Comparison of ENCODE assay signal across 18 mouse cellular contexts in the genomic region with DNA sequence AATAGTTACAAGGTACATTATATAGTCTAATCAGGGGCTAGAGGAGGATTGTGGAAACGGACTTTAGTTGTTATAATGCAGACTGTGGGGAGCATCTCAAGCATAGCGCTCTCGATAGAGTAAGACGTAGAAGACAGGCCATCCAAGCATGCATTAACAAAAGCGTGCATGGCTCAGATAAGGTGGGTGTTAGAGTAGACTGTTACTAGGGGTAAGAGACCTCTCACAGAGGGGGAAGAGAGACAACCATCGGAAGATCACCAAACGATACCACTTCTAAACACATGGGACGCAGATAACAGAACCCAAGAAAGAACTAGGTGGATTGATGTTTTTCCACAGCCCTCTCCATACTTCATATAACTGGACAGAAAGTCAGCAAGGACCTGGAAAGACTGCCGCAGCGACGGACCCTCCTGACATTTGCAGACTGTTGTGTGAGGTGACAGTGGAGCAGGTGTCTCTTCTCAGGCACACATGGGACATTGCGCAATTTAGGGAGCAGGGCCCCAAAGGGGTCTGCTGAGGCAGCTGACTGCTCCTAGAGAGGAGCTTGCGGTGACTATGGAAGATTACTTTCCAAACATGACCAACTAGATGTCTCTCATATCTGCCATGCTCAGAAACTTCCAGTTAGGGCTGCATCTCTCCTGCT. TPM values are rescaled to one million over a fixed set of nuclear protein-coding genes. Genes with fewer than 3 reads are reported as not detected.
DNase-seq lines count a peak whose midpoint lies in the region; ATAC-seq lines count a peak whose summit lies in the region.
"Had no signal": no experiment of that assay in that cellular context is flagged by ENCODE, and none has a peak within 500 bp of the region (broad histone marks: within the 10 kb centered on the region; RNA-seq: fewer than 3 reads in every experiment).

No protein-coding gene starts in this region.

- H3K4me3 ChIP-seq in liver, embryonic 11.5 days (ENCODE audit: low read depth, low read length) = no peak overlapping the region
- H3K4me3 ChIP-seq in lung, embryonic 16.5 days (ENCODE audit: low read length) = no peak overlapping the region
- H3K4me3 ChIP-seq: embryonic facial prominence, embryonic 15.5 days; erythroblast, embryonic 14.5 days; forebrain, embryonic 10.5 days; forebrain, embryonic 15.5 days; heart, adult 2 months; heart, embryonic 12.5 days; hindbrain, embryonic 15.5 days had no signal

- H3K27ac ChIP-seq in liver, embryonic 11.5 days (ENCODE audit: low read depth, low read length) = no peak overlapping the region
- H3K27ac ChIP-seq in lung, embryonic 16.5 days (ENCODE audit: low read length) = no peak overlapping the region
- H3K27ac ChIP-seq: embryonic facial prominence, embryonic 15.5 days; forebrain, embryonic 10.5 days; forebrain, embryonic 15.5 days; heart, adult 2 months; hindbrain, embryonic 15.5 days had no signal

- no peaks in the 10 kb centered on the region for H3K36me3 ChIP-seq in liver, embryonic 11.5 days (ENCODE audit: control insufficient read depth, insufficient read depth, low read length)
- H3K36me3 ChIP-seq in lung, embryonic 16.5 days (ENCODE audit: control insufficient read depth, insufficient read depth, low read length) = no peaks in the 10 kb centered on the region
- H3K36me3 ChIP-seq: embryonic facial prominence, embryonic 15.5 days; forebrain, embryonic 10.5 days; forebrain, embryonic 15.5 days; heart, embryonic 12.5 days; hindbrain, embryonic 15.5 days had no signal

- H3K9me3 ChIP-seq in liver, embryonic 11.5 days (ENCODE audit: control insufficient read depth, low read length) = no peaks in the 10 kb centered on the region
- no peaks in the 10 kb centered on the region for H3K9me3 ChIP-seq in lung, embryonic 16.5 days (ENCODE audit: control insufficient read depth, low read length)
- H3K9me3 ChIP-seq: embryonic facial prominence, embryonic 15.5 days; forebrain, embryonic 10.5 days; forebrain, embryonic 15.5 days; heart, embryonic 12.5 days; hindbrain, embryonic 15.5 days had no signal

- no peak overlapping the region for H3K4me2 ChIP-seq in liver, embryonic 11.5 days
- H3K4me2 ChIP-seq in lung, embryonic 16.5 days (ENCODE audit: low read depth, low read length) = no peak overlapping the region
- H3K4me2 ChIP-seq: forebrain, embryonic 15.5 days; heart, embryonic 12.5 days; hindbrain, embryonic 15.5 days had no signal

- H3K27me3 ChIP-seq in liver, embryonic 11.5 days (replicated peaks; ENCODE audit: control insufficient read depth, insufficient read depth, low read length) = no peaks in the 10 kb centered on the region
- no peaks in the 10 kb centered on the region; the same call in 1 of the 2 replicates for H3K27me3 ChIP-seq in lung, embryonic 16.5 days (ENCODE audit: control insufficient read depth, insufficient read depth, low read depth, low read length)
- H3K27me3 ChIP-seq: forebrain, embryonic 15.5 days; heart, embryonic 12.5 days; hindbrain, embryonic 15.5 days had no signal

- H3K4me1 ChIP-seq in liver, embryonic 11.5 days (replicated peaks; ENCODE audit: control insufficient read depth, insufficient read depth, low read length) = peaks cover 4% of the 10 kb centered on the region; the same call in 1 of the 2 replicates
- no peaks in the 10 kb centered on the region; the same call in 1 of the 2 replicates for H3K4me1 ChIP-seq in lung, embryonic 16.5 days (replicated peaks; ENCODE audit: control insufficient read depth, insufficient read depth, low read length)
- H3K4me1 ChIP-seq: hindbrain, embryonic 15.5 days had no signal

- no peak overlapping the region for H3K9ac ChIP-seq in liver, embryonic 11.5 days (ENCODE audit: low read depth, low read length)
- H3K9ac ChIP-seq in lung, embryonic 16.5 days (ENCODE audit: low read length) = no peak overlapping the region
- H3K9ac ChIP-seq: embryonic facial prominence, embryonic 15.5 days; forebrain, embryonic 15.5 days; heart, embryonic 12.5 days; hindbrain, embryonic 15.5 days had no signal

- ATAC-seq in liver, embryonic 11.5 days (replicated peaks; ENCODE audit: low FRiP score) = no peak; the same call in 1 of the 2 replicates
- 0 out of 2 replicates have a peak, but pooled peaks have one; percentile 18 for ATAC-seq in lung, embryonic 16.5 days (ENCODE audit: low read depth)
- ATAC-seq: forebrain, embryonic 15.5 days had no signal

- peak; percentile 26 for DNase-seq in liver, embryonic 11.5 days (ENCODE audit: low spot score)
- DNase-seq in liver (no peak), NIH3T3 (ENCODE audit: low read depth) (peak; percentile 1)
- no peak for DNase-seq in lung, postnatal 14 days
- no peak for DNase-seq in urinary bladder, postnatal 36 days (ENCODE audit: low spot score in 2 of 2)
- no peak for DNase-seq in natural killer cell, adult 2 months (ENCODE audit: low spot score in 2 of 2)
- DNase-seq: adrenal gland, adult 2 months; adrenal gland, postnatal 25 days; embryo, embryonic 11 days had no signal

- WGBS in liver, embryonic 11.5 days = 67% methylated on average over 13 of the region's 13 CpGs
- 53% methylated on average over 13 of the region's 13 CpGs for WGBS in lung, embryonic 16.5 days

RNA-seq across cellular contexts. Expression of a gene that starts 15.6 kb away (rescaled TPM):
- 7.5 and 8.5 TPM in 2 replicates for polyA plus RNA-seq in liver, embryonic 11.5 days (2014; fragmentation: Nextera tagmentation; extraction: Ambion mirVana)
- polyA plus RNA-seq in lung, embryonic 16.5 days (2015; fragmentation: Nextera tagmentation; extraction: Ambion mirVana) = 23.4 and 30.2 TPM in 2 replicates
- polyA plus RNA-seq: CD4-positive, CD25-positive, alpha-beta regulatory T cell, adult 4 months had no signal

Comparison
In these comparisons a context has a peak if more than half of its experiments do, and no peak if none do; other contexts are left out.
1. DNase-seq: peak in liver, embryonic 11.5 days (single experiment) and NIH3T3 (single experiment); none in liver (single experiment), lung, postnatal 14 days (single experiment), urinary bladder, postnatal 36 days (0 of 2) and natural killer cell, adult 2 months (0 of 2).